Mouse (Mus musculus) heart, embryonic 15.5 days (tissue): ENCODE data around the gene Prr29. TPM values are rescaled to one million over a fixed set of nuclear protein-coding genes. Genes with fewer than 3 reads are reported as not detected.

ENCODE experiments used
- ATAC-seq: fragments of 200-750 bp; cut with Nextera tagmentation; replicated peaks from 2 replicates; pipeline ENCODE4 v1.8.0; 2017; ENCODE audit warnings: low read depth, moderate TSS enrichment; ENCODE audit not compliant: insufficient number of reproducible peaks, insufficient read depth, low FRiP score
- H3K27ac ChIP-seq: fragments of 300-500 bp; sonication (generic); 2 replicates; pipeline ENCODE4 v1.5.1; 2015; ENCODE audit warnings: mild to moderate bottlenecking, inconsistent platforms
- H3K27me3 ChIP-seq: fragments of 300-500 bp; sonication (generic); 2 replicates; pipeline ENCODE4 v1.6.1; 2015; ENCODE audit warnings: inconsistent platforms
- H3K36me3 ChIP-seq: fragments of 300-500 bp; sonication (generic); 2 replicates; pipeline ENCODE4 v1.6.1; 2015; ENCODE audit warnings: mild to moderate bottlenecking, inconsistent platforms
- H3K4me1 ChIP-seq: fragments of 300-500 bp; sonication (generic); replicated peaks from 2 replicates; pipeline ENCODE4 v1.6.1; 2015; ENCODE audit warnings: inconsistent platforms
- H3K4me2 ChIP-seq: fragments of 300-500 bp; sonication (generic); 2 replicates; pipeline ENCODE4 v1.6.1; 2015; ENCODE audit warnings: inconsistent platforms, mild to moderate bottlenecking, moderate library complexity
- H3K4me3 ChIP-seq: fragments of 300-500 bp; sonication (generic); 2 replicates; pipeline ENCODE4 v1.5.1; 2015; ENCODE audit warnings: mild to moderate bottlenecking, inconsistent platforms
- H3K9ac ChIP-seq: fragments of 300-500 bp; sonication (generic); 2 replicates; pipeline ENCODE4 v1.6.1; 2015; ENCODE audit warnings: mild to moderate bottlenecking, inconsistent platforms
- H3K9me3 ChIP-seq: fragments of 300-500 bp; sonication (generic); replicated peaks from 2 replicates; pipeline ENCODE4 v1.6.1; 2016; ENCODE audit warnings: inconsistent platforms
- WGBS: fragments of 180-500 bp; shearing (Covaris S2); methylation state at CpG from one replicate; pipeline ENCODE4 v1.1.7; 2015; ENCODE audit warnings: mixed read lengths; 5-methylcytosine and 5-hydroxymethylcytosine counted together
- polyA plus RNA-seq: library from polyadenylated mRNA; unstranded; fragments of >200 nt; fragmentation: Nextera tagmentation; extraction: Ambion mirVana; gene quantifications from 2 replicates; pipeline ENCODE4 v1.2.1, GENCODE M21; 2015

Prr29 gene
- 0.44 and 0.62 TPM in 2 replicates for polyA plus RNA-seq

- H3K9me3 ChIP-seq, result no peaks in the 10 kb centered on the region
- H3K4me2 ChIP-seq, result peak within 1 kb of the TSS; percentile 41
- no peaks in the 10 kb centered on the region for H3K27me3 ChIP-seq
- H3K27ac ChIP-seq, result peak within 1 kb of the TSS; percentile 45
- H3K36me3 ChIP-seq, result no peaks in the 10 kb centered on the region
- H3K4me3 ChIP-seq, result peak within 1 kb of the TSS; percentile 8; the same call in 1 of the 2 replicates
- H3K9ac ChIP-seq, result peak within 1 kb of the TSS; percentile 27; the same call in 1 of the 2 replicates
- ATAC-seq, result no peak
- 53% methylated on average over 10 of the region's 10 CpGs for WGBS
- H3K4me1 ChIP-seq, result peaks cover 21% of the 10 kb centered on the region
Measured at GRCm38 (mm10) chr11:106365366-106365765, at the start of gene Prr29. Prr29 (plus strand) TSS chr11:106365472.

DNA sequence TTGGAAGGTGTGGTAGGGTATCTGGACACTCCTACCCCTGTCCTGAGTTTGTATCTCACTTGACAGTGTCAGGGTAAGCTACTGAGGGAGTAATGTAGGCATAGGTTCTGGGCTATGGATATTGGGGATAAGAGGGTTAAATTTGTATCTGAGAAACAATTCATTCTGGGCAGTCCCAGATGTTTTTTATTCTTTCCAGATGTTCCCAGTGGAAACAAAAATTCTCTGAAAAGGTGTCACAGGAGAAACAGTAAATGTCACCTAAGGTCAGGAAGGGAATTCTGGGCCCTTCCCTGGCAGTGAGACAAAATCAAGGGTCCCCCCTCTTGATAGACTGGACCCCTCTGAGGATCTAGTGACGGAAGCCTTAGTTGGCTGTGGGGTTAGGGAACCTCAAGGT, 48.9 kb upstream of the Prr29 start:
- no peak for ATAC-seq
- Histone ChIP-seq H3K4me3 (no peak overlapping the region), H3K4me2 (no peak overlapping the region)

DNA sequence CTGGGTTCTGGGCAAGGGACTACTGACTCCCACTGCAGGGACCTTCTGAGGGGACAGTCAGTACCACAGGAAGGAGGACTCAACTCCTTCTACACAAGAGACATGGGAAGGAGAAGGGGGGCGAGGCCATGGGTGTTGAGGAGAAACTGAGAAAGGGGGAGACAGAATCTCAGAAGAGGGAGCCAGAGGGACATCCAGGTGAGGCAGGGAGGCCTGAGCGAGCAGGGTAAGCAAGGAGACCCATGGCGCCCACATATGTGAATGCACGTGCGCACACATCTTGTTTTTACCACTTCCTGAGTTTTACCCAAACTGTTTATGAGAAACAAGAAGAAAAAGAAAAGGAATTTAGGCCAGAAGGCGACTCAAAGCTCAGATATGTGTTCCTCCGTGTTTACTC, 47.5 kb upstream of the Prr29 start:
- WGBS, result 76% methylated on average over 7 of the region's 7 CpGs
- Histone ChIP-seq H3K9me3 (no peaks in the 10 kb centered on the region), H3K27ac (no peak overlapping the region), H3K4me1 (peaks cover 7% of the 10 kb centered on the region), H3K27me3 (no peaks in the 10 kb centered on the region), H3K36me3 (no peaks in the 10 kb centered on the region), H3K4me2 (no peak overlapping the region), H3K4me3 (no peak overlapping the region), H3K9ac (no peak overlapping the region)
- no peak for ATAC-seq

More for the DNA sequence above, 48.9 kb upstream of the Prr29 start:
- WGBS, result 68% methylated on average over 1 of the region's 1 CpGs
- H3K27me3 ChIP-seq, result no peaks in the 10 kb centered on the region
- no peak overlapping the region for H3K27ac ChIP-seq
- no peaks in the 10 kb centered on the region for H3K9me3 ChIP-seq
- peaks cover 7% of the 10 kb centered on the region for H3K4me1 ChIP-seq
- H3K9ac ChIP-seq, result no peak overlapping the region
- no peaks in the 10 kb centered on the region for H3K36me3 ChIP-seq

DNA sequence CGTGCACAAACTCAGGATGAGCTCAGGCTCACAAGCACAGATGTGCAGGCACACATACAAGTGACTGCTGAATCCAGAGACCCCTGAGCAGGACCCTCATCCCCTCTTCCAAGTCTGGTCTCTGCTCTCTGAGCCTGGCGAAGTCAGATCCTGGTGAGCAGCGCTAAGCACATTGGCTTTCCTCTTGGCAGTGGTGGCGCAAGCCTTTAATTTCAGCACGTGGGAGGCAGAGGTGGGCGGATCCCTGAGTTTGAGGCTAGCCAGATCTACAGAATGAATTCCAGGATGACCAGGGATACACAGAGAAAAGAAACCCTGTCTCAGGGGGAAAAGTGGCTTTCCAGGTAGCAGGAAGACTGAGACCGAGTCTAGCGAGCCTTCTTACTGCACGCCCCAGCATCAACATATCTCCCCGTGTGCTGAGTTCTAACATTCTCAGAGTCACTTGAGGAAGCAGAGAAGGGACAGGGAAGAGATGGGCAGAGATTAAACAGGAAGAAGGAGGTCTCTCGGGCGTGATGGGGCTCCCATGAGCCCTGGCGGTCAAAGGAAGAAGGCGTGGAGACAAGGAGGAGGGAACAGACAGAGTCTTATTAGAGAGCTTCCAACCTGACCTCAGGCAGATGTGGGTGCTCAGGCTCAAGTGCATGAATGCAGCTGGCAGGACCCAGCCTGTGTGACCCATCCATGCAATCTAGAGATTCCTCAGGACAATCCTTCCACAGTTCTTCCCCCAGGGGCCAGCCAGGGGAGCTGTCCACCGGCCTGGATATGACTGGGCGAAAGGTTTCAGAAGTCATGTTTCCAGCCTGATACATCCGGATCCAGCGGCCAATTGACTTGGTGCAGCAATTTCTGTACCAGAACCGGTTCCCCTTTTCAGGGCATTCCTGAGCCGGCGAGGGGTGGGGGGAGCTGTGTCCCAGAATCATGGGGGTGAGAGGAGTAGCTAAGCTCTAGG, 46.6 kb upstream of the Prr29 start:
- Histone ChIP-seq H3K9ac (no peak overlapping the region), H3K4me2 (no peak overlapping the region), H3K27ac (no peak overlapping the region), H3K27me3 (no peaks in the 10 kb centered on the region), H3K36me3 (no peaks in the 10 kb centered on the region), H3K9me3 (no peaks in the 10 kb centered on the region), H3K4me3 (no peak overlapping the region), H3K4me1 (peaks cover 7% of the 10 kb centered on the region)
- WGBS, result 58% methylated on average over 21 of the region's 21 CpGs
- no peak for ATAC-seq

DNA sequence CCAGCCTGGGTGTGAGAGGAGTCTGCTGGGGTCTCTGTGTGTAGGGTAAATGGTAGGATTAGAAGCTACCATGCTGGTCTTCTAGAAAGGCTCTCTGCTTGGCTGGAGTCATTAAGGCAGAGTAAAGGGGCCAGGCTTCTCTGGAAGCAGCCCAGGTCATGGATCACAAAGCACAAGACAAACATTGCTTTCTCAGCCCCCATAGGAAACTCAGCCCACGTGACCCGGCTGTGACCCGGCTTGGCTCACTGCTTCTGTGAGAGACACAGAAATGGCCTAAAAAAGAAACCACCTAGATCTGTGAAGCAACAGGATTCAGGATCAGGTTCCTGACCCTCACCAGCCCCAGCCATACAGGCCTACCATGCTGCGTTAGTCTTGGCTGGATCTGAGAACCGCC, 40.4 kb upstream of the Prr29 start:
- WGBS, result 76% methylated on average over 5 of the region's 5 CpGs
- no peaks in the 10 kb centered on the region for H3K9me3 ChIP-seq
- ATAC-seq, result no peak
- peaks cover 18% of the 10 kb centered on the region for H3K4me1 ChIP-seq
- H3K4me3 ChIP-seq, result no peak overlapping the region
- H3K4me2 ChIP-seq, result no peak overlapping the region
- no peaks in the 10 kb centered on the region for H3K27me3 ChIP-seq
- no peak overlapping the region for H3K9ac ChIP-seq
- H3K27ac ChIP-seq, result no peak overlapping the region
- no peaks in the 10 kb centered on the region for H3K36me3 ChIP-seq

GRCm38 (mm10) chr11:106325566-106326206, 39.6 kb upstream of the Prr29 start:
- Histone ChIP-seq H3K9me3 (no peaks in the 10 kb centered on the region), H3K27me3 (no peaks in the 10 kb centered on the region), H3K4me1 (peaks cover 21% of the 10 kb centered on the region), H3K36me3 (no peaks in the 10 kb centered on the region), H3K27ac (no peak overlapping the region), H3K4me3 (no peak overlapping the region), H3K4me2 (no peak overlapping the region), H3K9ac (no peak overlapping the region)
- no peak for ATAC-seq
- WGBS, result 56% methylated on average over 8 of the region's 8 CpGs

GRCm38 (mm10) chr11:106326475-106326874, 38.8 kb upstream of the Prr29 start:
- 68% methylated on average over 8 of the region's 8 CpGs for WGBS

DNA sequence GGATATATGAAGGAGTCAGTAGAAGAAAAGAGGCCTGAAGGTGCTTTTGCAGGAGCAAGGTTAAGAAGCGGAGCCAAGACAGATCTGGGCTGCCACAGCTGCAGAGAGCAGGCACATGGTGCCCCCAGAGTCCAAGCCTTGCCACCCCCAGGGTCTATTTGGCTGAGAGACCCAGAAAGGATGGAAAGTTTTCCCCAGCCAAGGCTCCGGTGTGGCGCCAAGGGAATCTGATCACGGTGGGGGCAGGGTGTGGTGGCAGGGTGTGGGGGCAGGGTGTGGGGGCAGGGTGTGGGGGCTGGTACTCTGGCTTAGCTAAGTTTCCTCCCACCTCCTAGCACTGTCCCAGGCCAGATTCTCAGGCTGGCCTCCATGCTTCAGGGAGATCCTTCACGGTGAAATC, 36.8 kb upstream of the Prr29 start:
- Histone ChIP-seq H3K9ac (no peak overlapping the region), H3K27ac (0 out of 2 replicates have a peak overlapping the region, but pooled peaks have one; percentile 75), H3K4me1 (peaks cover 29% of the 10 kb centered on the region), H3K36me3 (no peaks in the 10 kb centered on the region), H3K4me2 (no peak overlapping the region), H3K27me3 (no peaks in the 10 kb centered on the region), H3K9me3 (no peaks in the 10 kb centered on the region), H3K4me3 (no peak overlapping the region)
- 0 out of 2 replicates have a peak, but pooled peaks have one; percentile 1 for ATAC-seq
- 29% methylated on average over 5 of the region's 5 CpGs for WGBS

More at GRCm38 (mm10) chr11:106326475-106326874, 38.8 kb upstream of the Prr29 start:
- no peak for ATAC-seq
- Histone ChIP-seq H3K4me2 (no peak overlapping the region), H3K9ac (no peak overlapping the region), H3K9me3 (no peaks in the 10 kb centered on the region), H3K36me3 (no peaks in the 10 kb centered on the region), H3K27me3 (no peaks in the 10 kb centered on the region), H3K27ac (no peak overlapping the region), H3K4me3 (no peak overlapping the region), H3K4me1 (peaks cover 21% of the 10 kb centered on the region)

GRCm38 (mm10) chr11:106329128-106329527, 36.1 kb upstream of the Prr29 start:
- WGBS, result 24% methylated on average over 6 of the region's 6 CpGs
- peak; percentile 79 for ATAC-seq
- H3K4me1 ChIP-seq, result peaks cover 32% of the 10 kb centered on the region
- H3K27ac ChIP-seq, result peak overlapping the region; percentile 75
- H3K9me3 ChIP-seq, result no peaks in the 10 kb centered on the region
- H3K9ac ChIP-seq, result no peak overlapping the region
- no peak overlapping the region for H3K4me3 ChIP-seq
- H3K4me2 ChIP-seq, result peak overlapping the region; percentile 14; the same call in 1 of the 2 replicates
- no peaks in the 10 kb centered on the region for H3K36me3 ChIP-seq
- no peaks in the 10 kb centered on the region for H3K27me3 ChIP-seq

GRCm38 (mm10) chr11:106329682-106330081, 35.6 kb upstream of the Prr29 start:
- no peak overlapping the region for H3K9ac ChIP-seq
- peak overlapping the region; percentile 14; the same call in 1 of the 2 replicates for H3K4me2 ChIP-seq
- peaks cover 33% of the 10 kb centered on the region for H3K4me1 ChIP-seq

GRCm38 (mm10) chr11:106332458-106332857, 32.8 kb upstream of the Prr29 start:
- no peaks in the 10 kb centered on the region for H3K36me3 ChIP-seq
- no peak overlapping the region for H3K4me3 ChIP-seq
- no peaks in the 10 kb centered on the region for H3K9me3 ChIP-seq
- H3K4me1 ChIP-seq, result peaks cover 33% of the 10 kb centered on the region
- no peak for ATAC-seq
- 31% methylated on average over 4 of the region's 4 CpGs for WGBS
- H3K27me3 ChIP-seq, result no peaks in the 10 kb centered on the region
- H3K9ac ChIP-seq, result no peak overlapping the region
- 0 out of 2 replicates have a peak overlapping the region, but pooled peaks have one; percentile 6 for H3K27ac ChIP-seq
- no peak overlapping the region for H3K4me2 ChIP-seq

More at GRCm38 (mm10) chr11:106329682-106330081, 35.6 kb upstream of the Prr29 start:
- ATAC-seq, result 0 out of 2 replicates have a peak, but pooled peaks have one; percentile 3
- no peaks in the 10 kb centered on the region for H3K27me3 ChIP-seq
- H3K27ac ChIP-seq, result peak overlapping the region; percentile 75
- H3K9me3 ChIP-seq, result no peaks in the 10 kb centered on the region
- WGBS, result 40% methylated on average over 7 of the region's 7 CpGs
- H3K4me3 ChIP-seq, result no peak overlapping the region
- H3K36me3 ChIP-seq, result no peaks in the 10 kb centered on the region
